Mouse (Mus musculus): ENCODE results near the gene Vkorc1l1. TPM values are rescaled to one million over a fixed set of nuclear protein-coding genes. Genes with fewer than 3 reads are reported as not detected.
"Not testable (repeated sequence)": the region's sequence is repeated elsewhere in the genome, so short reads cannot be mapped to it uniquely, and the experiment has no call there.

Gene Vkorc1l1
- polyA plus RNA-seq, 1 experiment from 2014 or later: 32.3 TPM

DNA sequence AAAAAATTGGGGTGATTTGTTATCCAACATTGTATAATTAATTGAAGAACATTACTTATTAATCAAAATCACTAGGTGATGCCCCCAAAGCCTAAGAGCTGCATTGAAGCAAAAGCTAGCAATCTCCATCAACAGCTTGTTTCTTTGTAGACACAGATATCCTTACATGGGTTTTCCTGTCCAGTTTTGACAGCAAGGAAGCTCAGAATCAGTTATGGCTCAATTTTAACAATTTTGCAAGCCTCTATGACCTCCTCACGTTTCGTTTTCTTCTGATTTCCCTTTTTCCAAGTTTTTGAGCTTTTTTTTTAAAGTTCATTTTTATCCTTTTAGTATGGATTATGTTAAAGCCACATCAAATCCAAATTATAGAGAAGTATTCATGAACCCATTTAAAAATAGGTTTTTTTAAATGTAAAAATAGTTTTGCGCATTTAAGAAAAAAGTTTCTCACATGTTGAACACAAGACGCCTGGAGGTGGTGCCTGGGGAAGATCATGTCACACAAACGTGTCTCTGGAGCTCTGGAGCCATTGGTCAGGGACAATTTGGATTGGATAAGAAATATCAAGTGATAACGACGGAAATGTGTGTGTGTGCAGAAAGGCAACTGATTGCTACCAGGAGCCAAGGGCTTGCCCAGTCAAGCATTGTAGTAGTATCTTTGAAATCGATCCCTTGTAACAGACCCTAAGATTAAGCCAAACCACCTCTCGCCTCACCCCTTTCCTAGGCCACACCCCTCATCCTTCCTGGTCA is 855 bp upstream of the Vkorc1l1 start:
- DNase-seq (ENCODE audit: low read depth, low spot score) (no peak), ATAC-seq (peak; percentile 26)
- in situ Hi-C loops (cut with MboI; ENCODE audit: low pct_unique_long_range_greater_than_20kb): no loop called here

DNA sequence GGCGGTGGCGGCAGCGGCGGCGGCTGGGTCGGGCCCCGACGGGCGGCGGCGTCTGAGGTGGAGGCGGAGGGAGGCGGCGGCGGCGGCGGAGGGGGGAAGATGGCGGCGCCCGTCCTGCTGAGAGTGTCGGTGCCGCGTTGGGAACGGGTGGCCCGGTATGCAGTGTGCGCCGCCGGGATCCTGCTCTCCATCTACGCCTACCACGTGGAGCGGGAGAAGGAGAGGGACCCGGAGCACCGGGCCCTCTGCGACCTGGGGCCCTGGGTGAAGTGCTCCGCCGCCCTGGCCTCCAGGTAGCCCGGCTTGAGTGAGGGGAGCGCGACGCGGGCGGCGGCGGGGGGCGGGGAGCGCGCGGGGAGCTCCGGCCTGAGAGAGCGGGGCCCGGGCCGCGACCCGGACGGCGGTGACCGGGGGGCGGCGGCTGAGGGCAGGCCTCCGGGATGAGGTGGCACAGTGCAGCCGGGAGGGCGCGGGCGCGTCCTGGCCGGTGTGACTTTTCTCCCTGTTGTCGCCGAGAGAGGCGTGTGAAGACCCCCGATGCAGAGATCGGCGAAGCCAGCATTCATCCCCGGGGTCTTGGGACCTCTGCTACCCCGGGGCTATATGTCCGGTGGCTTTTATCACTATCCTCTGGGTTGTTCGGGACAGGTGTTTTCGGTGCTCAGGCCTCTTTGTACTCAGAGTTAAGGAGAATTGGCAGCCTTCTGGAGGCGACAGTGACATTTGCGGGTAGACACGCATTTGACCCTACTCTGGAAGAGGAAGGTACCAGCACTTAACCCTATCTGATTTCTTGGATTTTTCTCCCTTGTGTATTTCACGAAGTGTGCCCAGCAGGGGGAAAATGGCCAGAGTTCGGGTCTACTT is 536 bp downstream of the Vkorc1l1 start:
- ChIA-PET POLR2A (interaction anchor here (0.7 to 0.9 kb wide), 2 partner anchors 12 to 186 kb away, joined by 4 to 7 read pairs; no protein-coding TSS in a partner anchor), CTCF (interaction anchor here (1.3 kb wide), 1 partner anchor 26 kb away, joined by 3 read pairs; no protein-coding TSS in a partner anchor)
- ATAC-seq: peak; percentile 2

More for the DNA sequence above, 855 bp upstream of the Vkorc1l1 start:
- CTCF ChIA-PET: interaction anchor here (0.8 to 2.9 kb wide), 8 partner anchors 10 to 95 kb away, joined by 3 to 10 read pairs (median 4); partner anchors contain the start of gene Nupr1l
- POLR2A ChIA-PET: interaction anchor here (0.6 kb wide), 1 partner anchor 389 kb away, joined by 5 read pairs; no protein-coding TSS in a partner anchor
- TF ChIP-seq CTCF (IDR thresholded peaks at IDR 0.05): no peak
- H3K27me3 ChIP-seq: no peaks in the 10 kb centered on the region

GRCm38 (mm10) chr5:129943402-129943801 is 1.6 kb downstream of the Vkorc1l1 start:
- TF ChIP-seq CTCF (IDR thresholded peaks at IDR 0.05): no peak
- H3K27me3 ChIP-seq: no peaks in the 10 kb centered on the region
- ATAC-seq: no peak
- CTCF ChIA-PET: interaction anchor here (1.3 kb wide), 1 partner anchor 25 kb away, joined by 3 read pairs; no protein-coding TSS in a partner anchor
- in situ Hi-C loops (cut with MboI; ENCODE audit: low pct_unique_long_range_greater_than_20kb): no loop called here
- no peak for DNase-seq (ENCODE audit: low read depth, low spot score)
- POLR2A ChIA-PET: interaction anchor here (0.5 kb wide), 1 partner anchor 45 kb away, joined by 4 read pairs; no protein-coding TSS in a partner anchor

More for the DNA sequence above, 536 bp downstream of the Vkorc1l1 start:
- in situ Hi-C loops (cut with MboI; ENCODE audit: low pct_unique_long_range_greater_than_20kb); DNase-seq (ENCODE audit: low read depth, low spot score); H3K27me3 ChIP-seq: not testable (repeated sequence)

DNA sequence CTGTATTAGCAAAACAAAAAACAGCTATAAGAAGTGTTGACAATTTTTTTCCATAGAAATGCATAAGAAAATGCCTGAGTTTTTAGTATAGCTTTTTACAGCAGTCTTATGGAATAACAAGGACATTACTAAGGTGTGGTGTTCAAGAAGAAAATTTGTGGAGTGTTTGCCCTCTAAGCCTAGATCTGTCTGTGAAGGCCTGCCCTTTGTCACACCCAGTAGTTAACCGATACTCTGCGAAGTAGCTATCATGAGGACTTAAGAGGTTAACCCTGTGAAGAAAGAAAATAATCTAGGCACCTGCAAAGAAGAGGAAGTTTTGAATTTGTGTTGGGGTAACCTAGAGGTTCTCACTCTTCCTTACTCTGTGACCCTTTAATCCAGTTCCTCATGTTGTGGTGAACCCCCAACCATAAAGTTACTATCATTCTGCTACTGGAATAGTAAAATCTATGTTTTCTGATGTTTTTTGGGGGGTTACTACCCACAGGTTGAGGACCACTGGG is 5.8 kb downstream of the Vkorc1l1 start:
- ATAC-seq (no peak), DNase-seq (ENCODE audit: low read depth, low spot score) (no peak)
- no peak for TF ChIP-seq CTCF (IDR thresholded peaks at IDR 0.05)
- H3K27me3 ChIP-seq: no peaks in the 10 kb centered on the region
- ChIA-PET CTCF (interaction anchor here (0.9 kb wide), 1 partner anchor 59 kb away, joined by 3 read pairs; no protein-coding TSS in a partner anchor), POLR2A (no interaction called here)
- in situ Hi-C loops (cut with MboI; ENCODE audit: low pct_unique_long_range_greater_than_20kb): no loop called here

GRCm38 (mm10) chr5:129952143-129952542 is 10.4 kb downstream of the Vkorc1l1 start:
- ATAC-seq (no peak), DNase-seq (ENCODE audit: low read depth, low spot score) (no peak)
- TF ChIP-seq CTCF (IDR thresholded peaks at IDR 0.05): no peak
- CTCF ChIA-PET: interaction anchor here (0.7 kb wide), 1 partner anchor 17 kb away, joined by 3 read pairs; no protein-coding TSS in a partner anchor
- in situ Hi-C loops (cut with MboI; ENCODE audit: low pct_unique_long_range_greater_than_20kb): no loop called here
- POLR2A ChIA-PET: no interaction called here
- no peaks in the 10 kb centered on the region for H3K27me3 ChIP-seq

DNA sequence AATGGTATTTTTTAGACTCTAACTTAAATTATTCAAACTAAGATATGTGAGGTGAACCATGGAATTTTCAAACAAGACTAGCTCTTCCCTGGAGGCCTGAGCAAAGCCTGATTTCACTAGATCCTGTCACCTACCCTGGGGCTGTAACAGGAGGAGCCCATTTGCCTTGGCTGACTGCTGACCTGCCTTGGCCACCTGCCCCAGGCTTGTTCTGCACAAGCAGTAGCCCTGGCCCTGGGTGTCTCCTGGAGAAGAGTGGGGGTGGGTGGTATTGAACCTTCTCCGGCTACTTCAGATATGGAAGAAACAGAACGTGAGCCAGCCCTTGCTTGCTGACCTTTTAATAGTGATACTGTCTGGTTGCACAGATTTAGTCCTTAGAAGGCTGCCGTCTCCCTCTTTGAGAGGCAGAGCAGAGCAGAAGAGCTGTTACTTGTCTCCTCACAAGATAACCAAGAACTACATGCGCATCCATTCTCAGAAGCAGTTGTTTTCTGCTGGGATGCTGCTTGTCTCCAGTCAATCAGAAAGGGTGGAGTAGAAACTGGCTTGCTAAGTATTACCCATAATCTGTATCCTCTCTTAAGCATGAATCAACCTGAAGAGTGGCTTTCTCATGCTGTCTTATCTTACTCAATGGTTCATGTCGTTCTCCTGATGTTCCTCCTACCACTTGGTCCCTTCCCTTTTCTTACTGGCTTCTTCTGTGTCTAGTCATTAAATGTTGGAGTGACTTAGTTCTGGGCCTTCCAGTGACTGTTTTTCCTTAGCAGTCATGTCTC is 12.9 kb downstream of the Vkorc1l1 start:
- ATAC-seq (peak; percentile 82), DNase-seq (ENCODE audit: low read depth, low spot score) (no peak)
- POLR2A ChIA-PET: interaction anchor here (0.9 kb wide), 1 partner anchor 12 kb away, joined by 4 read pairs; no protein-coding TSS in a partner anchor
- CTCF ChIA-PET: interaction anchor here (0.8 to 1.5 kb wide), 4 partner anchors 8 to 24 kb away, joined by 3 to 5 read pairs (median 4); no protein-coding TSS in a partner anchor
- TF ChIP-seq CTCF (IDR thresholded peaks at IDR 0.05): no peak
- no peaks in the 10 kb centered on the region for H3K27me3 ChIP-seq
- in situ Hi-C loops (cut with MboI; ENCODE audit: low pct_unique_long_range_greater_than_20kb): no loop called here

DNA sequence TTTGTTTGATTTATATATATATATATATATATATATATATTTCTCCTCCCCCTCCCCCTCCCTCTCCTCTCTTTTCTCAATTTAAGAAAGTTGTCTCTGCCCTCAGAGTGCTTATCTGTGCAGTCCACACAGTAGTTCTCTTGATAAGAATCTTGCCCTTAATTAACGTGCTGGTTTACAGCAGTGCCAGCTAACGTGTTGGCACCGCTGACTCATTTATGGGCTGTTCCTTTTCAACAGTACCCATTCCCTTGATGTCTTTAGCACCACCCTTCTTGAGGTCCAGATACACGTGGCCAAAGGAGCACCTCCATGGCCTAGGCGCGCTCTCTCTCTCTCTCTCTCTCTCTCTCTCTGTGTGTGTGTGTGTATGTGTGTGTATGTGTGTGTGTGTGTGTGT is 14.0 kb downstream of the Vkorc1l1 start:
- CTCF ChIA-PET: interaction anchor here (1.5 kb wide), 1 partner anchor 22 kb away, joined by 5 read pairs; no protein-coding TSS in a partner anchor
- no peak for ATAC-seq
- in situ Hi-C loops (cut with MboI; ENCODE audit: low pct_unique_long_range_greater_than_20kb): no loop called here

DNA sequence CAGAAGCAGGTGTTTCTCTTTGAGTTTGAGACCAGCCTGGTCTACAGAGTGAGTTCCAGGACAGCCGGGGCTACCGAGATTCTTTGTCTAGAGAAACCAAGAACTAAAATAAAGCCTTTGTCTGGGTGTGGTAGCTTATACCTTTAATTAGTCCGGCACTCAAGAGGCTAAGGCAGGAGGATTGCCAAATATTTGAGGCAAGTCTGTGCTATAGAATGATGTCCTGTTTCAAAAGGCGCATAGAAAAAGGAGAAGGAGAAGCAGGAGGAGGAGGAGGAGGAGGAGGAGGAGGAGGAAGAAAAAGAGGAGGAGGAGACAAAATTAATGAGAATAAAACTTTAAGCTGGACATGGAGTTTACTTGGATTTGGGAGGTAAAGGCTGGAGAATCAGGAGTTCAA is 21.5 kb downstream of the Vkorc1l1 start:
- DNase-seq (ENCODE audit: low read depth, low spot score): no peak
- ChIA-PET POLR2A (interaction anchor here (0.5 to 0.8 kb wide), 3 partner anchors 18 to 59 kb away, joined by 3 to 7 read pairs (median 4); no protein-coding TSS in a partner anchor), CTCF (interaction anchor here (1.2 to 1.7 kb wide), 2 partner anchors 9 to 11 kb away, joined by 3 read pairs; no protein-coding TSS in a partner anchor)
- no peaks in the 10 kb centered on the region for H3K27me3 ChIP-seq
- no peak for TF ChIP-seq CTCF (IDR thresholded peaks at IDR 0.05)
- no peak for ATAC-seq
- in situ Hi-C loops (cut with MboI; ENCODE audit: low pct_unique_long_range_greater_than_20kb): no loop called here

More for the DNA sequence above, 14.0 kb downstream of the Vkorc1l1 start:
- no peak for TF ChIP-seq CTCF (IDR thresholded peaks at IDR 0.05)
- DNase-seq (ENCODE audit: low read depth, low spot score): no peak
- POLR2A ChIA-PET: interaction anchor here (0.7 kb wide), 1 partner anchor 27 kb away, joined by 6 read pairs; no protein-coding TSS in a partner anchor
- H3K27me3 ChIP-seq: no peaks in the 10 kb centered on the region

GRCm38 (mm10) chr5:129966448-129966847 is 24.7 kb downstream of the Vkorc1l1 start:
- ChIA-PET POLR2A (no interaction called here), CTCF (interaction anchor here (0.9 to 1.6 kb wide), 2 partner anchors 10 to 16 kb away, joined by 3 to 4 read pairs; no protein-coding TSS in a partner anchor)
- no peak for ATAC-seq
- no peak for DNase-seq (ENCODE audit: low read depth, low spot score)
- no peaks in the 10 kb centered on the region for H3K27me3 ChIP-seq
- no peak for TF ChIP-seq CTCF (IDR thresholded peaks at IDR 0.05)
- in situ Hi-C loops (cut with MboI; ENCODE audit: low pct_unique_long_range_greater_than_20kb): no loop called here
